Mouse (Mus musculus): ENCODE measurements around the gene Tmtc2. TPM values are rescaled to one million over a fixed set of nuclear protein-coding genes. Genes with fewer than 3 reads are reported as not detected.

Tmtc2 gene
- polyA plus RNA-seq, 1 experiment: 5.1 TPM

DNA sequence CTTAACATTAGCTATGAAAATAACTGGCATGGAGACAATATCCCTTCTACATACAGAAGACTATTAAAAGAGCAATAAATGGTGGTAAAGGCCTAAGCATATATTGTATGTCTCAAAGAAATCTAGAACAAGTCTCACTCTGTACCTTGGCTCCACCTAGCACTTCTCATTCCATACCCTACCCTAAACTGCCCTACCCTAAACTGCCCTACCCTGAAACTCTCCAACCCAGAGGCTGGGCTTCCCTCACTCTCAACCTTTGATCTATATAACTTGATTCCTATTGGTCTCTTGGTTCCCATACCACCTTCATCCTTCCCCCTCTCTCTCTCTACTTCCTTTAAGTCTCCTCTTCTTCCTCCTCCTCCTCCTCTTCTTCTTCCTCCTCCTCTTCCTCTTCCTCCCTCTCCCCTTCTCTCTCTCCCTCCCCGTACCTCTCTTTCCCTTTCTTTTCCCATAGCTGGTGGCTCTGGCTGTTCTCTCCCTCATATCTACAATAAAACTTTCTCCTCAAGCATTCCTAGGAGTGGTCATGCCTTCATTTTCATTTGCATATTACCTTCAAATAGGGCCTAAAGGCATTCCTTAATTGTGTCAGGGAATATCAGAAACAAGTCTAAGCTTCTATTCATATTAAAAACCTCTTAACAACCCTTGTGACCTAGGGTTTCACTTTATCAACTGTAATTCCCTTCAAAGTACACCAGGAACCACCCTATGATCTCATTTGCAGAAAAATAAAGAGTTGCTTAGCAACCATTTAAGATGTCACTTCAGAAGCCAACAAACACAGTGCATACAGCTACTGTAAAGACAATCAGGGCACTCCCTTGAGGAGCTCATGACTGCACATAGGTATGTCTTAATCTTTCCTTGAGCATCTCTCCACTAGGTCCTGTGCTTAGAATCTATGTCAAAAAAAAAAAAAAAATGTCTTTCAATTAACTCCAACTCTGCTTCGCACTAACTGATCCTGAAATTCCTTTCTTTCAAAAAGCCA lies 29.9 kb downstream of the Tmtc2 start:
- no peak for TF ChIP-seq POLR2A (IDR thresholded peaks at IDR 0.05; ENCODE audit: control insufficient read depth, low read depth, low read length)
- TF ChIP-seq CTCF (IDR thresholded peaks at IDR 0.05; ENCODE audit: control insufficient read depth, insufficient read depth, insufficient replicate concordance, low read depth, low read length): no peak
- Histone ChIP-seq H3K4me3 (ENCODE audit: control insufficient read depth, low read depth, low read length) (peak overlapping the region; percentile 54), H3K36me3 (ENCODE audit: control insufficient read depth, insufficient read depth, low read length) (no peaks in the 10 kb centered on the region), H3K4me1 (ENCODE audit: control insufficient read depth, insufficient read depth, low read length) (peaks cover 2% of the 10 kb centered on the region; the same call in 1 of the 2 replicates), H3K27me3 (ENCODE audit: control insufficient read depth, insufficient read depth, low read length) (no peaks in the 10 kb centered on the region), H3K27ac (ENCODE audit: control insufficient read depth, insufficient read depth, low read depth, low read length) (no peak overlapping the region)

DNA sequence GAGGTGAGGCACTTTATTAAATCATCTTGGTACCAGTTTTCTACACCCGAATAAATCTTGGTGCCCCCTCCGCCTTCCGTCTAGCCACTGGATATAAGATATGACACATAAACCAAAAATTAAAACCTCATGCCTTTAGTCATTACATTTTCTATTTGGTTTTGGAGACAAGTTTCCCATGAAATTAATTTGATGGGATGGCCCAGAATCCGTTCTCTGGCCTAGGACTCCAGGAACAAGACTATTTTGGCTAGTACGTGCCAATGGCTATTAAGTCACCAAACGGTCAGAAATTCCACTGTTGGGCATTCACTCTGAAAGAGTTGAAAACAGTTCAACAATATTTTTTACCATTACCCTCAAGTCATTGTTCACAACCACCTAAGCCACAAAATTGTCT lies 32.2 kb downstream of the Tmtc2 start:
- TF ChIP-seq POLR2A (IDR thresholded peaks at IDR 0.05; ENCODE audit: control insufficient read depth, low read depth, low read length) (no peak), CTCF (IDR thresholded peaks at IDR 0.05; ENCODE audit: control insufficient read depth, insufficient read depth, insufficient replicate concordance, low read depth, low read length) (no peak)

DNA sequence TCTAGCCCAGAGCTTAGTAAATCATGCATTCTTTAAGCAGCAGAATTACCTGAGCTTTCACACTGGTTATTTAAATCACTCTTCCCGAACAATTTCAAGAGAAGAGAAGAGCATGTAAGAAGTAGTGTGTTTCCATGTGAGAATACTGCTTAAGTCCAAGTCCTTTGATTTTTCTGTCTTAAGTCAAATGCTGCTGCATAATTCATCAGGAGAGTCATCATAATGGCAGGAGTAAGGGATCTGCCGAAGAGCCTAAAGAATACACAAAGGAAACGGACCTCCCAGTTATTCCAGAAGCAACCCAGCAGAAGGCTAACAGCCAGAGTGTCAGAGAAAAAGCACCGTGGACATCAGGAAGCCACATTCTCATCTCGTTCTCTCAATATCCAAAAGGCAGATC lies 34.6 kb downstream of the Tmtc2 start:
- TF ChIP-seq POLR2A (IDR thresholded peaks at IDR 0.05; ENCODE audit: control insufficient read depth, low read depth, low read length): no peak
- TF ChIP-seq CTCF (IDR thresholded peaks at IDR 0.05; ENCODE audit: control insufficient read depth, insufficient read depth, insufficient replicate concordance, low read depth, low read length): no peak

More for the DNA sequence above, 32.2 kb downstream of the Tmtc2 start:
- Histone ChIP-seq H3K4me3 (ENCODE audit: control insufficient read depth, low read depth, low read length) (no peak overlapping the region), H3K36me3 (ENCODE audit: control insufficient read depth, insufficient read depth, low read length) (no peaks in the 10 kb centered on the region), H3K4me1 (ENCODE audit: control insufficient read depth, insufficient read depth, low read length) (peaks cover 1% of the 10 kb centered on the region; the same call in 1 of the 2 replicates), H3K27me3 (ENCODE audit: control insufficient read depth, insufficient read depth, low read length) (no peaks in the 10 kb centered on the region), H3K27ac (ENCODE audit: control insufficient read depth, insufficient read depth, low read depth, low read length) (no peak overlapping the region)

DNA sequence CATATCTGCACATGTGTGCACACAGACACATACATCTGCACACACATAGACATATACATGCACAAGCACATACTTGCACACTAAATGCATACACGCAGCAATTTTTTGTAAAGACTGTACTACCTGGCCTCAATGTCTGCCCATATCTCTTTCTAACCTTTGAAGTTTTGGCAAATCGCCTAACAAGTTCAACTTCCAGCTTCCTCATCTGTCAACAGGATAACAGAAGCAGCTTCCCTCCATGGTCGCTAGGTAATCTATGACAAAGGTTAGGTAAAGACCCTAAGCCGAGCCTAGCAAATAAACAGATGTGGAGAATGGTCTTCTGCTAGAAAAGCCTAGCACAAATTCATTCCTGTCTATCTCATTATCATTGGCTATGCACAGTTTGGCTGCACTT lies 37.3 kb downstream of the Tmtc2 start:
- no peak overlapping the region for H3K4me3 ChIP-seq (ENCODE audit: control insufficient read depth, low read depth, low read length)
- H3K4me1 ChIP-seq (ENCODE audit: control insufficient read depth, insufficient read depth, low read length): no peaks in the 10 kb centered on the region
- H3K27ac ChIP-seq (ENCODE audit: control insufficient read depth, insufficient read depth, low read depth, low read length): no peak overlapping the region
- no peaks in the 10 kb centered on the region for H3K27me3 ChIP-seq (ENCODE audit: control insufficient read depth, insufficient read depth, low read length)
- no peak for TF ChIP-seq CTCF (IDR thresholded peaks at IDR 0.05; ENCODE audit: control insufficient read depth, insufficient read depth, insufficient replicate concordance, low read depth, low read length)
- no peak for TF ChIP-seq POLR2A (IDR thresholded peaks at IDR 0.05; ENCODE audit: control insufficient read depth, low read depth, low read length)
- H3K36me3 ChIP-seq (ENCODE audit: control insufficient read depth, insufficient read depth, low read length): no peaks in the 10 kb centered on the region

More for the DNA sequence above, 34.6 kb downstream of the Tmtc2 start:
- Histone ChIP-seq H3K27me3 (ENCODE audit: control insufficient read depth, insufficient read depth, low read length) (no peaks in the 10 kb centered on the region), H3K36me3 (ENCODE audit: control insufficient read depth, insufficient read depth, low read length) (no peaks in the 10 kb centered on the region), H3K27ac (ENCODE audit: control insufficient read depth, insufficient read depth, low read depth, low read length) (no peak overlapping the region), H3K4me3 (ENCODE audit: control insufficient read depth, low read depth, low read length) (no peak overlapping the region), H3K4me1 (ENCODE audit: control insufficient read depth, insufficient read depth, low read length) (no peaks in the 10 kb centered on the region)

DNA sequence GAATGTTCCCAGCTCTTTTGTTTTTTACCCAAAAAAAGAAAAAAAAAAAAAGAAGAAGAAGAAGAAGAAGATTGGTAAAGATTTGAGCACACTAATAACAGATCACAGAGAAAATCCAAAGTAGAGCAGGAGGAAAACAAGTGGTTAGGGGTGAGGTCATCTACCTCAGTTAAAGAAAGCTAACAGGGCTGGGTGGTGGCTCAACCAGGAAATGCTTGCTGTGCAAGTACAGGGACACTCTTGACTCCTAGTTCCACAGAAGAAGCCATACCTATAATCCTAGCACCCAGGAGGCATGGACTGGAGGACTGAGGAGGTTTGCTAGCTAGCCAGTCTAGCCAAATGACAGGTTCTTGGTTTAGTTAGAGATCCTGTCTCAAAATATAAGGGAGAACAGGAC lies 38.4 kb downstream of the Tmtc2 start:
- Histone ChIP-seq H3K36me3 (ENCODE audit: control insufficient read depth, insufficient read depth, low read length) (no peaks in the 10 kb centered on the region), H3K4me1 (ENCODE audit: control insufficient read depth, insufficient read depth, low read length) (no peaks in the 10 kb centered on the region), H3K4me3 (ENCODE audit: control insufficient read depth, low read depth, low read length) (no peak overlapping the region), H3K27ac (ENCODE audit: control insufficient read depth, insufficient read depth, low read depth, low read length) (no peak overlapping the region), H3K27me3 (ENCODE audit: control insufficient read depth, insufficient read depth, low read length) (no peaks in the 10 kb centered on the region)
- TF ChIP-seq CTCF (IDR thresholded peaks at IDR 0.05; ENCODE audit: control insufficient read depth, insufficient read depth, insufficient replicate concordance, low read depth, low read length): no peak

- no peak overlapping the region for H3K4me3 ChIP-seq (ENCODE audit: control insufficient read depth, low read depth, low read length)
- no peaks in the 10 kb centered on the region for H3K27me3 ChIP-seq (ENCODE audit: control insufficient read depth, insufficient read depth, low read length)
- no peak overlapping the region for H3K27ac ChIP-seq (ENCODE audit: control insufficient read depth, insufficient read depth, low read depth, low read length)
- no peaks in the 10 kb centered on the region for H3K4me1 ChIP-seq (ENCODE audit: control insufficient read depth, insufficient read depth, low read length)
- no peak for TF ChIP-seq CTCF (IDR thresholded peaks at IDR 0.05; ENCODE audit: control insufficient read depth, insufficient read depth, insufficient replicate concordance, low read depth, low read length)
- TF ChIP-seq POLR2A (IDR thresholded peaks at IDR 0.05; ENCODE audit: control insufficient read depth, low read depth, low read length): no peak
- no peaks in the 10 kb centered on the region for H3K36me3 ChIP-seq (ENCODE audit: control insufficient read depth, insufficient read depth, low read length)
Measured at GRCm38 (mm10) chr10:105532747-105533146, 41.5 kb downstream of the Tmtc2 start.

- no peaks in the 10 kb centered on the region for H3K36me3 ChIP-seq (ENCODE audit: control insufficient read depth, insufficient read depth, low read length)
- H3K27me3 ChIP-seq (ENCODE audit: control insufficient read depth, insufficient read depth, low read length): no peaks in the 10 kb centered on the region
- no peaks in the 10 kb centered on the region for H3K4me1 ChIP-seq (ENCODE audit: control insufficient read depth, insufficient read depth, low read length)
- no peak overlapping the region for H3K4me3 ChIP-seq (ENCODE audit: control insufficient read depth, low read depth, low read length)
- H3K27ac ChIP-seq (ENCODE audit: control insufficient read depth, insufficient read depth, low read depth, low read length): no peak overlapping the region
- TF ChIP-seq POLR2A (IDR thresholded peaks at IDR 0.05; ENCODE audit: control insufficient read depth, low read depth, low read length) (no peak), CTCF (IDR thresholded peaks at IDR 0.05; ENCODE audit: control insufficient read depth, insufficient read depth, insufficient replicate concordance, low read depth, low read length) (no peak)
Measured at GRCm38 (mm10) chr10:105532019-105532525, 42.2 kb downstream of the Tmtc2 start.
